Mouse (Mus musculus): ENCODE measurements around the gene Gm20820.
"Not testable (repeated sequence)": the region's sequence is repeated elsewhere in the genome, so short reads cannot be mapped to it uniquely, and the experiment has no call there.

The Gm20820 gene

DNA sequence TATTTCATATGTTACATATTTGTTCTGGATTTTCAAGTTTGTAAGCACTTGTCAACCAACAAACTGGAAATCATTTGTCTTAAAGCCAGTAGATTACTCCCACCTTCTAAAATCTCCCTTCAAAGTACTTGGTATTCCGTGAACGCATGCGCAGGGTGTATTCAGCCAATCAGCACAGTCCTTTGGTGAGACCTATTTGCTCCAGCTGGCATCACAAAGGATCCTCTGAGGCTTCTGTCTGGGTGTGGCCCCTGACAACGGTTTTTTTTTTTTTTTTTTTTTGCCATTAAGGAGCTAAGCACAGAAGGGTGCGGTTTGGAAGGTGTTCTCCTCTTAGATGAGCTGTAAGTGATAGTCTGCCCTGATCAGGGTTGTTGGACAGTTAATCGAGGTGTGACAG is at the start of gene Gm20820:
TSS of gene Gm20820 (plus strand) at position 301 of the 400 bp plus-strand sequence.
- DNase-seq (ENCODE audit: low spot score), result not testable (repeated sequence)

Data from ovary, postnatal 36 days (tissue).